Mouse (Mus musculus) kidney, postnatal 0 days (tissue): ENCODE measurements at regions not wholly inside any gene's neighbourhood (a gene's known extent, or its start where the extent isn't known, plus 50 kb on each side); places are given as distances from the start of the nearest gene placed in this dataset.

ENCODE experiments used
- ATAC-seq: fragments of 200-750 bp; cut with Nextera tagmentation; replicated peaks from 2 replicates; pipeline ENCODE4 v1.8.0; 2017; ENCODE audit warnings: low read depth, moderate number of reproducible peaks, moderate TSS enrichment, moderate library complexity; ENCODE audit not compliant: low FRiP score
- DNase-seq: peaks from one replicate; pipeline ENCODE4 v3.0.0-alpha.2; 2016; ENCODE audit warnings: low spot score
- H3K27ac ChIP-seq: fragments of 300-500 bp; sonication (generic); 2 replicates; pipeline ENCODE4 v1.5.1; 2014; ENCODE audit warnings: mild to moderate bottlenecking
- H3K27me3 ChIP-seq: fragments of 300-500 bp; sonication (generic); 2 replicates; pipeline ENCODE4 v1.6.1; 2014; ENCODE audit warnings: low read length, mixed read lengths; ENCODE audit not compliant: insufficient read depth
- H3K36me3 ChIP-seq: fragments of 300-500 bp; sonication (generic); 2 replicates; pipeline ENCODE4 v1.6.1; 2014; ENCODE audit warnings: low read length, mixed read lengths; ENCODE audit not compliant: insufficient read depth
- H3K4me1 ChIP-seq: fragments of 300-500 bp; sonication (generic); replicated peaks from 2 replicates; pipeline ENCODE4 v1.6.1; 2014; ENCODE audit warnings: antibody characterized with exemption, low read length, mixed read lengths; ENCODE audit not compliant: insufficient read depth
- H3K4me2 ChIP-seq: fragments of 300-500 bp; sonication (generic); 2 replicates; pipeline ENCODE4 v1.6.1; 2014; ENCODE audit warnings: mild to moderate bottlenecking, low read length, moderate library complexity, mixed read lengths
- H3K4me3 ChIP-seq: fragments of 300-500 bp; sonication (generic); replicated peaks from 2 replicates; pipeline ENCODE4 v1.5.1; 2014; ENCODE audit warnings: low read depth, low read length
- H3K9ac ChIP-seq: fragments of 300-500 bp; sonication (generic); 2 replicates; pipeline ENCODE4 v1.6.1; 2014; ENCODE audit warnings: low read depth, low read length
- H3K9me3 ChIP-seq: fragments of 300-500 bp; sonication (generic); replicated peaks from 2 replicates; pipeline ENCODE4 v1.6.1; 2016; ENCODE audit warnings: low read length, inconsistent platforms, mixed read lengths
- CTCF ChIP-seq: IDR thresholded peaks from 2 replicates; pipeline ENCODE4 v1.5.1; 2016; ENCODE audit warnings: antibody characterized with exemption, low read depth, mild to moderate bottlenecking, moderate library complexity
- WGBS: fragments of 180-500 bp; shearing (Covaris S2); extraction: QIAGEN DNeasy Blood & Tissue Kit; methylation state at CpG from one replicate; pipeline ENCODE4 v1.1.7; 2014; 5-methylcytosine and 5-hydroxymethylcytosine counted together

DNA sequence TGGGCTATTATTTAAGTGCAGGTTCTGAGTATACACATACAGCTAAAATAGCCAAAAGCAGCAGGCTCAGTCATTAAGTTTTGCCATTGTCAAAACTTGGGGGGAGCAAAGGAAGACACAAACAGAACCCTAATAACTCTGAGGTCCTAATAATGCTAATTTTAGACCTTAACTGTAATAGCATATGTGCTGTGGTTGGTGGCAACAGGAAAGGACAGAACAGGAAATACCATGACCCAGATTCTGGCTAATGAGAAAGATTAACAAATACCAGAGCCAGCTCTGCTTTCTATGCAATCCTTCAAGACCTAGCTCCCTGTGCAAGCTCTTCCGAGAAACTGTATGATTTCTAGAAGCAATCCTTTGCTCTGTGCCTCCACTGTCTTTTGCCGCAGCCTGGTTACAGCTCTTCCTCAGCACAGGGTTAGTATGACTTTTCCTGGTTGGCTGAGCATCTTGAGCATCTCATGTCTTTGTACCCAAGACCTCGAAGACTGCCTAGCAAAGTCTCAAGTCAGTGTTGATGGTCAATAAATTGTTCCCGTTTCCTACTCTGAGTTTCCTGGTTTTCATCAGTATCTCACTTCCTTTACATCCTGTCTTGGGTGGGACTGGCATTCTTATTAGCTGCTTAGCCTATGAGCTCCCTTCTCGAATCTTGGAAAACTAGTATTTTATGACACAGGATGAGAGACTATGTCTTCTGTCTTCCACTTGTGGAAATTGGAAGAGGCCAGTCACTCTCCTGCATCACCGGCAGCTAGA is 49.9 kb upstream of the Eed start:
- no peak for TF ChIP-seq CTCF
- ATAC-seq (no peak), DNase-seq (peak; percentile 56)
- 71% methylated on average over 6 of the region's 6 CpGs for WGBS
- no peaks in the 10 kb centered on the region for H3K27me3 ChIP-seq
- H3K4me2 ChIP-seq: 0 out of 2 replicates have a peak overlapping the region, but pooled peaks have one; percentile 17
- H3K27ac ChIP-seq: peak overlapping the region; percentile 84
- H3K4me3 ChIP-seq: no peak overlapping the region
- H3K36me3 ChIP-seq: no peaks in the 10 kb centered on the region
- H3K9ac ChIP-seq: no peak overlapping the region
- H3K9me3 ChIP-seq: no peaks in the 10 kb centered on the region
- H3K4me1 ChIP-seq: peaks cover 18% of the 10 kb centered on the region

- Histone ChIP-seq H3K27ac (no peak overlapping the region), H3K27me3 (no peaks in the 10 kb centered on the region), H3K4me3 (no peak overlapping the region), H3K4me2 (no peak overlapping the region), H3K4me1 (peaks cover 18% of the 10 kb centered on the region), H3K36me3 (no peaks in the 10 kb centered on the region), H3K9me3 (no peaks in the 10 kb centered on the region), H3K9ac (no peak overlapping the region)
- ATAC-seq: no peak
- no peak for DNase-seq
- TF ChIP-seq CTCF: no peak
- WGBS: 89% methylated on average over 2 of the region's 2 CpGs
These were observed 52.3 kb upstream of the Eed start for GRCm38 (mm10) chr7:90033086-90033485.

GRCm38 (mm10) chr7:90033640-90034312 is 53.0 kb upstream of the Eed start:
- no peaks in the 10 kb centered on the region for H3K27me3 ChIP-seq
- no peak for TF ChIP-seq CTCF
- H3K4me3 ChIP-seq: no peak overlapping the region
- H3K9me3 ChIP-seq: no peaks in the 10 kb centered on the region
- no peak overlapping the region for H3K27ac ChIP-seq
- DNase-seq (no peak), ATAC-seq (no peak)
- no peak overlapping the region for H3K9ac ChIP-seq
- 69% methylated on average over 9 of the region's 9 CpGs for WGBS
- no peaks in the 10 kb centered on the region for H3K36me3 ChIP-seq
- peaks cover 17% of the 10 kb centered on the region for H3K4me1 ChIP-seq
- H3K4me2 ChIP-seq: no peak overlapping the region

DNA sequence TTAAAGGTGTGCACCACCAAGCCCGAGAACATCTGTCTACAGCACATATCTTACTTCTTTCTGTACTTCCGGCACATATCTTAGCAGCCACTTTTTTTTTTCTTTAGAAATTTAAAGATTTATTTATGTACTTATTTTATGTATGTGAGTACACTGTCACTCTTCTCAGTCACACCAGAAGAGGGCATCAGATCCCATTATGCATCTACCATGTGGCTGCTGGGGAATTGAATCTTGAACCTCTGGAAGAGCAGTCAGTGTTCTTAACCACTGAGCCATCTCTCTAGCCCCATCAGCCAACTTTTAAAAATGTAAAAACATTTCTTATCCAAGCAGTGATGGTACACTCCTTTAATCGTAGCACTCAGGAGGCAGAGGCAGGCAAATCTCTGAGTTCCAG is 53.7 kb upstream of the Eed start:
- ATAC-seq (no peak), DNase-seq (no peak)
- Histone ChIP-seq H3K9me3 (no peaks in the 10 kb centered on the region), H3K27ac (no peak overlapping the region), H3K4me1 (peaks cover 9% of the 10 kb centered on the region), H3K4me3 (no peak overlapping the region), H3K27me3 (no peaks in the 10 kb centered on the region), H3K4me2 (no peak overlapping the region), H3K36me3 (no peaks in the 10 kb centered on the region), H3K9ac (no peak overlapping the region)
- TF ChIP-seq CTCF: no peak
- 76% methylated on average over 3 of the region's 3 CpGs for WGBS

DNA sequence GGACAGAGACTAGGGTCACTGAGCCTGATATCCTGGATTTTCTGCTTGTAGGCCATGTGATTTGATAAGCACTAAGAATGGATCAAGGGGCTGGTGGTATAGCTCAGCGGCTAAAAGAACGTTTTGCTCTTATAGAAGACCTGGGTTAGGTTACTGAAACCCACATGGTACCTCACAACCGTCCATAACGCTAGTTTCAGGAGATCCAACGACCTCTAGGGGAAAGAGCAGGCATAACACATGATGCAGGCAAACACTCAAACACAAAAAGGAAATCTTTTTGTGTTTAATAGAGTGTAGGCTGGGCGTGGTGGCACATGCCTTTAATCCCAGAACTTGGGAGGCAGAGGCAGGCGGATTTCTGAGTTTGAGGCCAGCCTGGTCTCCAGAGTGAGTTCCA is 54.6 kb upstream of the Eed start:
- no peak for ATAC-seq
- H3K36me3 ChIP-seq: no peaks in the 10 kb centered on the region
- H3K27ac ChIP-seq: no peak overlapping the region
- H3K4me1 ChIP-seq: peaks cover 4% of the 10 kb centered on the region
- H3K4me3 ChIP-seq: no peak overlapping the region
- no peaks in the 10 kb centered on the region for H3K9me3 ChIP-seq
- H3K9ac ChIP-seq: no peak overlapping the region
- no peak for DNase-seq
- no peak for TF ChIP-seq CTCF
- H3K4me2 ChIP-seq: no peak overlapping the region
- 77% methylated on average over 7 of the region's 7 CpGs for WGBS
- no peaks in the 10 kb centered on the region for H3K27me3 ChIP-seq

DNA sequence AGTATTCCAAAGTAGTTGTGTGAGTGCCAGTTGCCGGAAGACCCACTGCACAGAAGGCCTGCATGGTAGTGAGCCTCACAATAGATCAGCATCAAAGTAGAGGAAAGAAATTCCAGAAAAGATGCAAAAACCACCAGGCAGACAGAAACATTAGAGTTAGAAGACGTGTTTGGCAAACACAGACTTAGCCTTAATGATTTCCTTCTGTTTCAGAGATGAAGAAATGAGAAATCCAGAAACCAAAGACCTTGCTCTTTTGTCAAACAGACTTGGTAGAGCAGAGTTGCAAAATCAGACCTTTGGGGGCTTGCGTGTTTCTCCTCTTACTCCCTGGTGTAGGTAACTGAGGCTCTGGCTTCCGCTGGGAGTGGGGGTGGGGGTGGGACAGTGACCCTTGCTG is 57.0 kb upstream of the Eed start:
- no peaks in the 10 kb centered on the region for H3K36me3 ChIP-seq
- H3K27me3 ChIP-seq: no peaks in the 10 kb centered on the region
- no peak overlapping the region for H3K9ac ChIP-seq
- no peak for ATAC-seq
- WGBS: 94% methylated on average over 4 of the region's 4 CpGs
- H3K4me3 ChIP-seq: no peak overlapping the region
- no peak for TF ChIP-seq CTCF
- no peak for DNase-seq
- no peak overlapping the region for H3K27ac ChIP-seq
- H3K4me2 ChIP-seq: no peak overlapping the region
- H3K9me3 ChIP-seq: no peaks in the 10 kb centered on the region
- H3K4me1 ChIP-seq: no peaks in the 10 kb centered on the region
